Mouse (Mus musculus): ENCODE results near the gene Cdkn2c.
A peak's percentile ranks its signal among the peaks of the same experiment; 100 is the strongest.
"Not testable (repeated sequence)": the region's sequence is repeated elsewhere in the genome, so short reads cannot be mapped to it uniquely, and the experiment has no call there.

Gene Cdkn2c

DNA sequence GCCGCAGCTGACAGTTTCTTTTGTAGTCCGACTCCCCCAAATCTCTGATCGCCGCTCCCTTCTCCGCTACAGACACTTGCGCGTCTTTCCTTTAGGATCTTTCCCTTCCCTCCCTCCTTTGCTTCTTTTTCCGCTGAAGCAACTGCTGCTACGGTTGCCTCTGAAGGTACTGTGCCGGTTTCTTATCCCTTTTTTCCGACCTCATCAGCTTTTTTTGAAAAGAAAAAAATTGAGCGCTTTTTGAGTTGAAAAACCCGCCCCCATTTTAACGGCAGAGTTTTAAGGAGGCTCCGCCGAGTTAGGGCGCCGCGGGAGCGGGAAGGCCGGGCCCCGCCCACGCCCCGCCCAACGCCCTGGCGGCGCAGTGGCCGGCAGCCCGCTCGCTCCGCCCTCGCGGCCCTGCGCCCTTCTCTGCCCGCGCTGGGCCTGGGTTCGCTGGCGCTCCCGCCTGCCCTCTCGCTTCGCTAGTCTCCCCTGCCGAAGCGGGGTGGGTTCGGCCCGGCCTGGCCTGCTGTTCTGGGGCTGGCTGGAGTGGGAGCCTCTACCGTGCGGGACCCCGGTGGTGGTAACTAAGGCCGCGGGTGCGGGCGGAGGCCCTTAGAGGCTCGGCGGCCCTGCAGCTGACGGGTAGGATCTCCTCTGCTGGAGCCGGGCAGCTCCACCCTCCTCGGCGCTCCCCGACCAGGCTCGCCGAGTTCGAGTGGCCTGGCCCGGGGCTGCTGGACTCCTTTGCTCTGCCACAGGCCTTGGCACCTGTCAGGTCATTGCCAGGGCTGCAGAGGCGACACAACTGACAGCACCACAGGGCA is at the start of gene Cdkn2c:
TSS of gene Cdkn2c (minus strand) at position 729 of the 809 bp plus-strand sequence.
- DNase-seq (ENCODE audit: low read depth, low spot score), result peak; percentile 85

DNA sequence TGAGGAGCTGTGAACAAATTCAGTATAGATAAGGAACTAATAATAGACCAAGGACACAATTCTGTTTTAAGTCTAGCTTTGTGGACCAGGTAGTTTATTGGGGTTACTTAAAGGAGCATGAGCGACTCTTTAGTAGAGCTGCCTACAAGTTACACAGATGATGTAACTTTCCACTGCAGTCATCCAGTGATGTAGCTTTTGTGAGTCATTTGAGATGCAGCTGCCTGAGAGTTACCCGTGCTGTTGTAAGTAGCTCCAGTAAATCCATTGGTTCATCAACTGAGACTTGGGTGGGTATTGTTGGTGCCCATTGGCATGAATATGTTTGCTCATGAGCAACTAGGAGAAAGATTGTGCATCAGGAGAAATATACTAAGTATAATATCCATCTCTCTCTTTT is 38.4 kb upstream of the Cdkn2c start:
- DNase-seq (ENCODE audit: low read depth, low spot score), result no peak

DNA sequence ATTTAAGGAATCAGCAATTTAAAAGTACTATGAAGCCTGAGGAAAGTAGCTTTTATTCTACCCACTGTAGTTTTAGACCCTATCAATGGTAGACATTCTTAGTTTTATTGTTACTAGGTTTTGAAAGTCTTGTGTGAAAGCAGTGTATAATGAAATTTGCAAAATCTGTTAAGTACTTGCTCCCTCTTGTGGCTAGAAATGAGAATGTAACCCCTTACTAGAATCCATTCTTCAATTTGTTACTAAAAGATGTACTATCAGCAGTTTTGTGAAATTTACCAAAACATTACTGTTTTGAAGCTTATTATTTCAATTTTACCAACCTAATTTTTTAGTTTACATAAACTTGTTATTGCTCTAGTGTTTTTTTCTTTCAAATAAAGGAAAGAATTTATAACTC is 36.6 kb upstream of the Cdkn2c start:
- DNase-seq (ENCODE audit: low read depth, low spot score), result peak; percentile 43

DNA sequence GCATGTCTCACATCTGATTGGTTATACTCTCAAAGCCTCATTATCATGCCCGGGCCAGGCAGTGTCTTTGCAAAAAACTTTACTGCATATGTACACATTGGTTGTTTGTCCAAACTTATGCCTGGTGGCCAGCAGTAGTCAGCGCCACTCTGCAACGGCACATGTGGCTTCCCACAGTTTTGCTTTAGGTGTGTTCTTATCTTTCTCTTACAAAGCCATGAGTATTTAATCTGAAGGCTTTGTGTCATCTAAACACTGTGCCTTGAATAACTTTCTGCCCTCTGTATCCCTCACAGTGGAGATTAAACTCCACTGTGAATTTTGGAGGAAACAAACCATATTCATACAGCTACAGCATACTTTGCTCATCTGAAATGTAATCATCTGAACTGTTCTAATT is 33.7 kb upstream of the Cdkn2c start:
- not testable (repeated sequence) for DNase-seq (ENCODE audit: low read depth, low spot score)

DNA sequence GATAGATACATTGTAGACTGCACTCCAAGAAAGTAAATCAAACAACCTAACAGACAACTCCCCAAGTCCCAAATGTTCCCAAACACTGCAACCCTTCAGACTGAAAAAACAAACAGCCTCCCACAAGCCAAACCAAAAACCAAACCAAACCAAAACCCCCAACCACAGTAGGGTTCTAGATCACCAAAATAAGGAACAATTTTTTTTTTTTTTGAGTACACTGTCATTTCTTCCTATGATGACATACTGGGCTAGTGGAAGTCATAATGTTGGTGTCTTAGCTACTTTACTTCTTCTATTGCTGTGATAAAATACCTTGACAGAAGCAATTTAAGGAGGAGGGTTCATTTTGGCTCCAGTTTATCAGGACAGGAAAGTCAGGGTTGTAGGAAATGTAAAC is 25.7 kb upstream of the Cdkn2c start:
- no peak for DNase-seq (ENCODE audit: low read depth, low spot score)

DNA sequence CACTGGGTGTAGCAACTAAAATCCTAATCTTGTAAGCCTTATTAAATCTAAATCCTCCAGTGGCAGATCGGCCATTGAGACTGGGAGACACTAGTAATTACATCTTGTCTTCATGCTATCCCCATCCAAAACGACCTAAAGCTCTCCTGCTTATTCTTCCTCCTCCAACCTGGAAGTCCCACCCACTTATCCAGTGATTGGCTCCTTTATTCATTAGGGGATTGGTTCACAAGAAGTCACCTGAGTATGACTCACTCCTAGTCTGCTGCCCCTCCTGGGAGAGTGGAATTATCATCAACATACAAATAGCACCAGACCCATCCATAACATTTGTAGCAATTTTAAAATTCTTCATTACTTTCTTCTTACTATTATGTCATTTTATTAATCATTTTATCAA is 16.6 kb upstream of the Cdkn2c start:
- DNase-seq (ENCODE audit: low read depth, low spot score), result peak; percentile 61

DNA sequence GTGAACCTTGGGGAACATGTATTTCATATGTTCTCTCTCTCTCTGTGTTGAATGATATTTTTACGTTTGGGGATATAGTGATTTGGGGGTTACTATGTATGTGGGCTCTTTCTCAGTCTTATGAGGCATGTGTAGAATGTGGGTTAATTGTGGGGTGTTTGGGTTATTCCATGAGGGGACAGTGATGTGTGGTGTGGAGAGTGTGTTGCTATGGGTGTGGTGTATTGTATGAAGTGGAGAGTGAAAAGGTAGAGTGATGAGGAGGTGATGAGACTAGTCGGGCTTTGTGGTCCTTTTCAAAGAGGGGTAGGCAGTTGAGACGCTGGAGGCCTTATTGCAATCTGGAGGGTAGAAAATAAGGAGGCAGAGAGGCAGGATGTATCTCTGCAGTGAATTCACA is 10.2 kb upstream of the Cdkn2c start:
- no peak for DNase-seq (ENCODE audit: low read depth, low spot score)

DNA sequence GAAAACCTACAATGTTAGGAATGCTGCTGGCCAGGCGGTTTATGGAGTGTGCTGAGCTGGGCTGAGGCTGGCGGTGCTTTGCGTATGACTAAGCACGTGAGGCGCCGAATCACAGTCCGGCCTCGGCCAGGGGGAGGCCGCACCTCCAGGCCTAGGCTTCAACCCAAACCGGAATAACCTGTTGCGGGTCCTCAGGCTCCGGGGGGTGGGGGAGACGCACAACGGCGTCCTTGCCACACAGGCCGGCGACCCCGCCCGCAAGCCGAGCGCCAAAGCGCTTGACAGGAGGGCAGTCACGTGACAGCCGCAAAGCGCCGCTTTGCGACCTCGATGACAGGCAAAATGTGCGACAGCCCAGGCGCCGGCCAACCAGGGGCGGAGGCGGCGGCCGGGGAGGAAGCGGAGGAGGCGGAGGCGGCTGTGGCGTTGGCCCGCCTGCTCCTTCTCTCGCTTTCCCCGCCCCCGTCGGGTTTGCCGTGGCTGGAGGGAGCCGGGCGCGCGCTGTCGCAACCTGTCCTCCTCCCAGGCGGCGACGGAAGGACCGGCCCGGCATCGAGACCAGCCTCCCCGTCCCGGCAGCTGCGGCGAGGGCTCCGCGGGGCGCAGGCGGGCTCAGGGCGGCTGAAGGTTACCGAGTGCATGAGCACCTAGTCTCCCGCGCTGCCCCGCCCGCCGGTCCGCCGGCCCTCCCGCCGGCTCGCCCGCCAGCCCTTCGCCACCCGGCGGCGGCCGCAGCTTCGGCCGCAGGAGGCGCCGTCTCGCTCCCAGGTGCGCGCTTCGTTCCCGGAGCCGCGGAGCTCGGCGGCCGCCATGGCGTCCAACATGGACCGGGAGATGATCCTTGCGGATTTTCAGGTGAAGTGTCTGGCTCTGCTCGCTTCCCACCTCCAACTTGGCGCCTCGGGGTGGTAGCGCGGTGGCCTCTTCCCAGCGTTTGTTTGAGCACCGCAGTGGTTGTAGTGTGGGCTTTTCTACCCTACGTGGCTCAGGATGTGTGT is 9.5 kb upstream of the Cdkn2c start, which contains the start of gene Faf1:
TSS of gene Faf1 (plus strand) at position 371 of the 998 bp plus-strand sequence.
- peak; percentile 100 for DNase-seq (ENCODE audit: low read depth, low spot score)

DNA sequence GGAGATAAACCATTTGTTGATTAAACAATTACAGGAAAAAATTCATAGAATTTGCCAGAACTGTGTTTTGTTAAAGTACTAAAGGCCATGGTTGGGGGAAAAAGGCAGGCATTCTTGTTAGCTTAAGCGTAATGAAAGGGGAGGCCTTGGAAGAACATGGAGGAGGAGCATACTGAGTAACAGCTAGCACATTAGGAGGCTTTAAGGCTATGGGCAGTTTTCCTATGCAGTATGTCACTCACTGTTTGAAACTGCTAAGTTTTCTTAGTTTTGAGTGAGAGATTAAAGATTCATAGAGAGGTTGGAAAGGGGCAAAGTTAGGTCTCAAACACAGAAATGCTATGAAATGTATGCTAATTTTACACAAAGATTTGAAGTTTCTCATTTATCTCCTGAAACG is 7.1 kb upstream of the Cdkn2c start:
- DNase-seq (ENCODE audit: low read depth, low spot score), result no peak

DNA sequence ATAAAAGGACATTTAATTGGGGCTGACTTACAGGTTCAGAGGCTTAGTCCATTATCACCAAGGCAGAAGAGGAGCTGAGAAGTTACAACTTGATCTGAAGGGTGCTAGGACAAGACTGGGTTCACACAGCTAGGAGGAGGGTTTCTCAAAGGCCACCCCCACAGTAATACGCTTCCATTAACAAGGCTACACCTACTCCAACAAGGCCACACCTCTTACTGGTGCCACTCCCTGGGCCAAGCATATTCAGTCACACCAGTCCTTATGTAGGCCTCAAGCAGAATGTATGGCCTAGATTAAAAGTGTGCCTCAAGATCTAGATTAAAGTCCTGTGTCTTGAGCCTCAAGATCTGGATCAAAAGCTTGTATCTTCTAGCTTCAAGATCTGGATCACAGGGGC is 5.0 kb upstream of the Cdkn2c start:
- peak; percentile 35 for DNase-seq (ENCODE audit: low read depth, low spot score)

DNA sequence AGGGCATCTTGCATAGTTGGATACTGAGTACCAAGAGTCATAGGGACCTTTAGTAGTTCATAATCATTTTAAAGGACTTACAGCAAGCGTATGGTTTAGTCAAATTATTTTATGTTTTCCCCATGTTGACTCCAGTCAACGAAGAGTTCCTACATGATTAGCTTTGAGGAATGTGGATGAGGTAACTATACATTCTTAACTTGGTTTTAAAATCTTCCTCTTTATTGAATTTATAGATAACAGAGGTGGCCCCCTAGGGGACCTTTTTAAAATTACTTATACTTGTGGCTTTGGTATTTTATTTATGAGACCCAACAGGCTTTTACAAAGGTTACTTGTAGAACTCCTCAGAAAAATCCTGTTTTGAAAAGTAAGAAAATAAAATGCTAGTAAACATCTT is 3.2 kb upstream of the Cdkn2c start:
- DNase-seq (ENCODE audit: low read depth, low spot score), result no peak

DNA sequence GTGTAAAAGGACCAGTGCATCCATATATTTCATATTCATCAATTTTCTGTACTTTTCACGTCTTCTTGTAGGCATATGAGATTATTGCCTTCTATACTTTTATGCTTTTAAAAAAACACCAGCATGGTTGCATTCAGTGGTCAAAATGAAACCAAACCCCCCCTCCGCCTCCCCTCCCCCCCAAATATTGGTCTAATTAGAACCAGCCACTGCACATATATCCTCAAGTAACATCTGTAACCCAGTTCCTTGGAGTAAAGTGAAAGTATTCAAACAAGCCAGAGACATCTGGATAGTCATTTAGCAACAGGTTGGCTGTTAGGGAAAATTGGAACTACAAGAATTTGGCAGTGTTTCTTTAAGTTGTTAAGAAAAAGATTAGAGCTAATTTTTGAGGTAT is 529 bp upstream of the Cdkn2c start:
- DNase-seq (ENCODE audit: low read depth, low spot score), result no peak

DNA sequence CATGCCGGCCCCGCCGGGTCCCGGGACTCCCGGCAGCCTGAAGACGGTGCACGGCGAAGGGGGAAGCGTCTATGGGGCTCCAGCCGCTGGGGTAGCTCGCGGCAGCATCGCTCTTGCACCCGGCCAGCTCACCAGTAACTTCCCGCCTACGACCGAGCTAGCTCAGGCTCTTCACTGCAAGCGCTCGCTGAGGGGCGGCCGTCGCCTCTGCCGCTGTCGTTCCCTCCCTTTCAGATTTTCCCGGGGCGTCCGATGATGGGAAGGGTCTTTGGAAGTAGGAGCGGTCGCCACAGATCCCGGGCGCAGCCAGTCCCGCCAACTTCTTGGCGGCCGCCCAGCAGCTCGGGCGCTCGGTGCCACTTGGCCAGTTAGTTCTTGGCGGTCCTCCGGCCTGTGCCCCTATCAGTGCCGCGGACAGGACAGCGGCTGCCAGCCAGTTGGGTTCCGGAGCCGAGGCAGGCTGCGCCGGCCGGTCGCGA is 968 bp downstream of the Cdkn2c start:
- DNase-seq (ENCODE audit: low read depth, low spot score), result peak; percentile 79

DNA sequence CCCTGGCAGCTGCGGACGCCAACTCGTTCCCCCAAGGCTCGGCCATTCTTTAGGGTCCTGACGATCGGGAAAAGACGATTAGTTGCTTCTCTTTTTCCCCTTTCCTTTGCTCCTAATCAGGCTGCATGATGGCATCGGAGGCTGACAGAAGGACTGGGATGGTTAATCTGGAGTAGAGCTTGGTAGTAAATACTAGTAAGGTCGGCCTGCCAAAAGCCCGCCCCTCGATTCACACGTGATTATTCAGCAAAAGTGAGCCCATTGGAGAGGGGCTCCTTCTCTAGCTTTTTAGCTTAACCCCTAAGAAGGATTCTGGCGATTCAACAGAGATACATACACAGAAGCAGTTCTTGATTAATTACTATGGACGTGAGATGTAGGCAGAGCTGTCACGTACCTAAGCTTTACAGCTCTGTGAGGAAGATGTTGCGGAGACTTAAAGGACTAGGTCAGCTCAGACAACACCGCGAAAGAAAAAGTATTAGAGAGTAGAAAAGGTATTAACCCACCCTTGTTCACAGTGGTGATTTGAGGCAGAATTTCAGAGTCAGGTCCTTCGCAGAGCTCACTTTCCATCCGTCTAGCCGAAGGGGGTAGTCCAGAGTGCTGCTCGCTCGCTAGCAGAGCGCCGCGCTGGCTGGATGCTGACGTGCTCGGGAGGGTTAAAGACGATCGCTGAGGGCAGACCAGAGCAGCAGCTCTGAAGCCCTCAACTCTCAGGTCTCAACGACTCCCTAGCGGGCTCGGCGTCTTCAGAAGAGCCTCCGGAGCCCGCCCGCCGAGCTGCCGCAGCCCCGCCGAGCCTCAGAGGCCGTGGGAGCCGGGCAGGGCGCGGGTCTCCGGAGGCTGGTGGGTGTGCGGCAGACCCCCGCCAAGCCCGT is 1.6 kb downstream of the Cdkn2c start:
- DNase-seq (ENCODE audit: low read depth, low spot score), result peak; percentile 80

DNA sequence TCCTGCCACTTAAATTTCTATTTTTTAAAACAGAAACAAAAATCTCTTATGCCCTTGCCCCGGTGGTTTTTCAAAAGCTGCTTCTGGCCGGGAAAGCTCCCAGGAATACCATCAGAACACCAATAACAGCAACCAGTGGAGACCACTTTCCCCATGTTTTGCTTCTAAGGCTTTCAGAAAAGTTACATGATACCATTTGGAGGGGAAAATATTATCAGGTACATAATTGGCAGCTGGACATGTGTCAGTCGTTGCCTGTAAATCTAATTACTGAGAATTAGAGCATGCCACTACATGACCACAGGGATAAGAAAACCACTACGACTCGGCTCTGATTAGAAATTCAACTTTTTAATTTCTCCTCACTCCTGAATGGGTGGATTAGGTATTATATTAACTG is 2.9 kb downstream of the Cdkn2c start:
- DNase-seq (ENCODE audit: low read depth, low spot score), result no peak

DNA sequence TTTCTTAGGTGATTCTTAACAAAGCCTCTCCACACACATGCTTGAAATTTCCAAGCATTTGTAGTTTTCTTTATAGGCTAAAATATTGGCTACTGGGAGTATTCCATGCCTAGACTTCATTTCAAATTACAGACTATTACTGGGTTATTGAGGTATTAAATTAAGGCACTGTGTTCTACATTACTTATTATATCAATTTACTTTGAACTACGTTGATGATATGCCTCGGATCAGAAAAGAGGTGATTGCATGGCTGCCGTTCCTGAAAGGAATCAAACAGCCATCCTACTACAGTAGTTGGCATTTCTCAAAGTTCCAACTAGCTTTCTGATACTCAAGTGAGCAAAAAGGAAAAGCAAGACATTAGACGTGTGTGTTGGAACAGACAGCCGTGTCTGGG is 4.7 kb downstream of the Cdkn2c start:
- DNase-seq (ENCODE audit: low read depth, low spot score), result no peak

DNA sequence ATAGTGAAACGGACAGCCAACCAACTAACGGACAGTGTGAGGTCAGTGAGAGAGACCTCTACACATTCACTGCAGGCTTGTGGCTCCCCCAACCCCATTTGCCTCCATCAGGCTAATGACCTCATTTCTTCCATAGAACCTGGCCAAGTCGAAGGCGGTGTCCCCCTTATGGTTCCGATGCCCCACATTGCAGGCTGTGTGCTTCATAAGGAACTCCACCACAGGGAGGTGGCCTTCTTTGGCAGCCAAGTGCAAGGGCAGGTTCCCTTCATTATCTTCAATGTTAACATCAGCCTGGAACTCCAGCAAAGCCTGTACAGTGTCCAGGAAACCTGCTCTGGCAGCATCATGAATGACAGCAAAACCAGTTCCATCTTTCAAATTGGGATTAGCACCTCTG is 5.8 kb downstream of the Cdkn2c start:
- no peak for DNase-seq (ENCODE audit: low read depth, low spot score)

DNA sequence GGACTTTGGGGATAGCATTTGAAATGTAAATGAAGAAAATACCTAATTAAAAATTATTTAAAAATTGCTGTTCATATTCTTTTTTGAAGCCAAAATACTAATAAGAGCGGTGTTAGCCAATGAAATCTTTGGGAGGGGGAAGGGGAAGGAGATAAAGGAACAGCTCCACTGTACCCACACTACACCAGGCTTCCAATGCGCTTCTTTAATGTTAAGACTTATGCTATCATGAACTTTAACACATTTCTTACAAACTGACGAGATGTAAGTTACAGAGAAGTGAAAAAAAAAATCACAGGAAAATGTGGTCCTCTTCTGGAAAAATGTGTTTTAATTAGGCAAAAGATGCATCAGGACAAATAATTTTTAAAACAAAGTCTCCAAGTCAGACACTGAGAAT is 6.4 kb downstream of the Cdkn2c start:
- no peak for DNase-seq (ENCODE audit: low read depth, low spot score)

DNA sequence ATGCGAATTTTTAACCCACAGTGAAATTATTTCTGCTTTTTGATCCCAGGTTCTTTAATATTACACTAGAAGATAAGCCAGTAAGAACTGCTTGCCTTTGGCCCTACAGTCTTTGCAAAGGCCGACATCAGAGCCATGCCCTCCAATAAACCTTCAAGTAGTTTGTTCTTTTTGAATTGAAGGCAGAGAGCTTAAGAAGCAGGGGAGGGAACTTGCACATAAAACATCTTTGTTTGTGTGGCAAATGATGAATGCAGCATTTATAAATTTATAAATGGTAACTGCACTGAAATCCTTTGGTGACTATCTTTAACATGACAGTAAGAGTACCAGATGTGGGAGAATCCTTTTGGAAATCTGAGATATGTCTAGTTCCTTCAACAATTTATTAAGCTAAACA is 7.4 kb downstream of the Cdkn2c start:
- no peak for DNase-seq (ENCODE audit: low read depth, low spot score)

DNA sequence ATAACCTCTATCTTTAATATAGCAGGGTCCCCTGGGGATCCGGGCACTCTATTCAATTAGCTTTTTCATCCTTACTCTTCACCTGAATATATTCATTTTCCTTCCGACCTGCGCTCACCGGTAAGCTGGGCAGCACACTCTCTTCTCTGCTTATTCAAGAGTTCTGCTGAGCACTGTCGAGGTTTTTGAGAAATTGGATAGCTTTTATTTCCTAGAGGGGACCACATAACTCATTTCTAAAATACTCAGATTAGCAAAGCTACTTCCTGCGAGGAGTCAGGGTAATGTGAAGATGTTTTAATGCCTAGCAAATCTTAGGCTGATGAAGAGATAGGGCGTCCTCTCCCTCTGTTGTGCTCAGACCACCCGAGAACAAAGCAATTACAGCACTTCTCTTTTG is 8.2 kb downstream of the Cdkn2c start:
- DNase-seq (ENCODE audit: low read depth, low spot score), result no peak

DNA sequence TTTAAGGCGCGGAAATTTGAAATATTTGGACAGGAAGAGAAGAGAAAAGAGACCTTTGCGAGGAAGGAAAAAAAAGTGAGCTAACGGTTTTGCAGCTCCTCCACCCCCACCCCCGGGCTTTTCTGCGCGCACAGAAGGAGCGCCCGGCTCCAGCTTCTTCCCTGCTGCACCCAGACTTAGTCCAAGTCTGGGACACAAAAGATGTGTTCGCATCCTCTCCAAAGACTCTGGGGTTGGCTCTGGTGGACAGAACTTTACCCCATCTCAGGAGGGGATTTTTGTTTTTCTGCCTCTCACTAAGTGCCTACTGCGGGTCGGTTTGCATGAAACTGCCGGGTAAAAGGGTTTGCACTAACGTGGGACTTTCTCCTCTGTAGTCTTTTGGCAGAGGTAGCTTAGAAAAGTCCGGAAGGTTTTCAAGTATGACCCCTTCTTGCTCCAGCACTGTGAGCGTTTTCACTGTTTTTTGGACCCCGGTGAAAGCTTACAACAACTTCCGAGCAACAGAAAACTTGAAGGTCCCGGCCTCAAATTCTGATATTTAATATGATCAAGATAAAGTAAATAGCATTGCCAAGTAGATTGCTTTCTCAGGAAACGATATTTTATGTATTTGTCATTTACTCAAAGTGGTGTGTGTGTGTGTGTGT is 9.0 kb downstream of the Cdkn2c start:
- peak; percentile 50 for DNase-seq (ENCODE audit: low read depth, low spot score)

All from ZHBTc4 (cell line).